Mouse (Mus musculus) G1E (cell line): ENCODE data around the gene Dynll1.

Experiments used
- CTCF ChIP-seq: IDR thresholded peaks from 2 replicates; pipeline ENCODE4 v1.5.1; 2012; ENCODE audit warnings: low read depth, low read length, inconsistent platforms, mixed read lengths
- GATA1 ChIP-seq: IDR thresholded peaks from 2 replicates; pipeline ENCODE4 v1.6.1; 2012; ENCODE audit warnings: borderline replicate concordance, low read length, inconsistent platforms, mixed read lengths
- GATA2 ChIP-seq: IDR thresholded peaks from 2 replicates; pipeline ENCODE4 v1.6.1; 2012; ENCODE audit warnings: low read depth, low read length, inconsistent platforms, borderline replicate concordance
- POLR2AphosphoS5 ChIP-seq: IDR thresholded peaks from 2 replicates; pipeline ENCODE4 v1.6.1; 2012; ENCODE audit warnings: low read depth, low read length, inconsistent platforms; ENCODE audit not compliant: insufficient replicate concordance
- TAL1 ChIP-seq: conservative IDR thresholded peaks from 2 replicates; pipeline ENCODE4 v1.6.1; 2012; ENCODE audit warnings: low read depth, low read length, inconsistent platforms, mixed read lengths

DNA sequence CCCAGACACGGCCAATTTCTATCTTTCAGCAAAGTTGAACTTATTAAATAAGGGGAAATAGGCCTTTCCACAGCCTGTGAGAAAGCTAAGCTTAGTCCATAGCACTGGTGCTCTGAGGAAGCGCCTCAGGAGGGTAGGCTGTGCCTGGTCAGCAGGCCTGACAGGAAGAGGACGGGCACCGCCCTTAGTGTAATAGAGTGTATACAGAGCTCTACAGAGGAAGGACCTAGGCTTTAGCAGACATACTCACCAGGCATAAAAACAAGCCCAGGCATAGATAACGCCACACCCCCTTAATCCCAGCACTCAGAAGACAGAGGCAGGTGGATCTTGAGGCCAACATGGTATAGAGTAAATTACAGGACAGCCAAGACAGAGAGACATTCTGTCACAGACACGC lies 40.4 kb downstream of the Dynll1 start:
- TF ChIP-seq CTCF (no peak), TAL1 (no peak), GATA1 (no peak), GATA2 (no peak), POLR2AphosphoS5 (no peak)
